8 mouse cellular contexts compared by ENCODE assay signal in the genomic region with DNA sequence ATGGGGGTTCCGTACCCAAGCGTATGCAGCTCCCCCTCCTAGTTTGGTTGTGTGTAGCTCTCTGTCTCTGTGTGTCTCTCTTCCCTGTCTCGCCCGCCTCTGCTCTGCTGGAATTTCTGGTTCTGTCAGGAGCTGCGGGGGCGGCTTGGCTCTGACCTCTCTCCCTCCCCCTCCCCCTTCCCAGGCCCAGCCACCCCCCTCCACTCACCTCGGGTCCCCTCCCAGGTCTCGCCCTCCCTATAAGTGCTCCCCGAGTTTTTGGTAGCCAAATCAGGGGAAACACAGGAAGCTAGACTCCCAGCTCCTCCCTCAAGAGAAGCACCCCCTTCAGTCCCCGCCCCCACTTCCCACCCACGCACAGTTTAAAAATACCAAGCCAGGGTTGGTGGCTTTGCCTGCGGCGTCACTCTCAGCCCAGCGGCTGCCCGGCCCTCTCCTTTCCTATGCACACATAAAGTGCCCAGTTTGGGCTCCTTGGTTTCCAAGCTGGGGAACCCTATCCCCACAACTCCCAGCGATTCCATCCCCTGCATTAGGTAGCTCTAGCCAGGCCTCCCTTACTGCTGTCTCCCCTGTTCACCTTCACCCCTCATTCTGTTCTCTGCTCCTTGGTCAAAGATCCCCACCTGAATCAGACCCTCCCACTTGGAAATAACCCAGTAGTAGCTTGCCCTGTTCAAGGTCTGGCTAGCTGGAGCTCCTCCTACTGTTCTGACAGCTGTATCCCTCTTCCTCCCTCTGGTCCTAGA. TPM values are rescaled to one million over a fixed set of nuclear protein-coding genes. Genes with fewer than 3 reads are reported as not detected.
DNase-seq lines count a peak whose midpoint lies in the region; ATAC-seq and TF ChIP-seq lines count a peak whose summit lies in the region.

No protein-coding gene starts in this region.

- peaks cover 24% of the 10 kb centered on the region for H3K4me1 ChIP-seq in spleen, adult 2 months (ENCODE audit: control insufficient read depth, insufficient read depth, insufficient read length)
- peaks cover 5% of the 10 kb centered on the region; the same call in 1 of the 2 replicates for H3K4me1 ChIP-seq in hindbrain, postnatal 0 days (ENCODE audit: insufficient read depth, low read length)
- peaks cover 18% of the 10 kb centered on the region for H3K4me1 ChIP-seq in liver, adult 2 months (ENCODE audit: control insufficient read depth, insufficient read depth, low read length)
- peaks cover 4% of the 10 kb centered on the region; the same call in 1 of the 2 replicates for H3K4me1 ChIP-seq in midbrain, postnatal 0 days (ENCODE audit: insufficient read depth, low read length)
- H3K4me1 ChIP-seq in stomach, postnatal 0 days (replicated peaks; ENCODE audit: control insufficient read depth, insufficient read depth): peaks cover 22% of the 10 kb centered on the region

- H3K79me2 ChIP-seq in liver, adult 2 months (ENCODE audit: control insufficient read depth, insufficient read depth, low read length): peaks cover 9% of the 10 kb centered on the region; the same call in 1 of the 2 replicates

- 0 out of 2 replicates have a peak overlapping the region, but pooled peaks have one; percentile 28 for H3K9ac ChIP-seq in hindbrain, postnatal 0 days (replicated peaks; ENCODE audit: low read length)
- H3K9ac ChIP-seq in liver, adult 2 months (ENCODE audit: low read depth, low read length): peak overlapping the region; percentile 76
- H3K9ac ChIP-seq in midbrain, postnatal 0 days (replicated peaks; ENCODE audit: low read length, poor library complexity, severe bottlenecking): no peak overlapping the region
- H3K9ac ChIP-seq in stomach, postnatal 0 days (ENCODE audit: low read length): peak overlapping the region; percentile 59

- H3K27me3 ChIP-seq in spleen, adult 2 months (ENCODE audit: control insufficient read depth, insufficient read depth, low read length): no peaks in the 10 kb centered on the region
- peaks cover 11% of the 10 kb centered on the region for H3K27me3 ChIP-seq in hindbrain, postnatal 0 days (ENCODE audit: insufficient read depth, low read length)
- H3K27me3 ChIP-seq in liver, adult 2 months (ENCODE audit: control insufficient read depth, insufficient read depth, low read length): no peaks in the 10 kb centered on the region
- peaks cover 52% of the 10 kb centered on the region for H3K27me3 ChIP-seq in midbrain, postnatal 0 days (ENCODE audit: insufficient read depth, low read length)
- H3K27me3 ChIP-seq in stomach, postnatal 0 days (ENCODE audit: control insufficient read depth, insufficient read depth, low read length): no peaks in the 10 kb centered on the region

- H3K9me3 ChIP-seq in hindbrain, postnatal 0 days (ENCODE audit: low read length): no peaks in the 10 kb centered on the region
- H3K9me3 ChIP-seq in midbrain, postnatal 0 days (ENCODE audit: low read length): no peaks in the 10 kb centered on the region
- H3K9me3 ChIP-seq in stomach, postnatal 0 days (ENCODE audit: control insufficient read depth, low read length): no peaks in the 10 kb centered on the region

- WGBS in spleen, adult 2 months: 10% methylated on average over 15 of the region's 16 CpGs
- 4% methylated on average over 16 of the region's 16 CpGs for WGBS in hindbrain, postnatal 0 days
- whole genome bisulfite sequencing in liver, adult 2 months: under 1% methylated on average over 16 of the region's 16 CpGs
- WGBS in midbrain, postnatal 0 days: 9% methylated on average over 16 of the region's 16 CpGs
- 4% methylated on average over 16 of the region's 16 CpGs for WGBS in stomach, postnatal 0 days

- H3K27ac ChIP-seq in spleen, adult 2 months (ENCODE audit: insufficient read depth, low read length): peak overlapping the region; percentile 89
- peak overlapping the region; percentile 8; the same call in 1 of the 2 replicates for H3K27ac ChIP-seq in hindbrain, postnatal 0 days
- peak overlapping the region; percentile 93 for H3K27ac ChIP-seq in liver, adult 2 months (replicated peaks; ENCODE audit: insufficient read depth, low read depth, low read length)
- H3K27ac ChIP-seq in midbrain, postnatal 0 days (ENCODE audit: low read depth, low read length): no peak overlapping the region
- H3K27ac ChIP-seq in stomach, postnatal 0 days (replicated peaks): peak overlapping the region; percentile 90

- no peak for TF ChIP-seq CTCF in spleen, adult 2 months (IDR thresholded peaks at IDR 0.05; ENCODE audit: extremely low read depth, insufficient read depth, insufficient read length, insufficient replicate concordance)
- no peak for TF ChIP-seq CTCF in hindbrain, postnatal 0 days (IDR thresholded peaks at IDR 0.05; ENCODE audit: low read depth)
- no peak; the same call in 1 of the 2 replicates for TF ChIP-seq CTCF in liver, adult 2 months (IDR thresholded peaks at IDR 0.05; ENCODE audit: low read depth, low read length)
- TF ChIP-seq CTCF in midbrain, postnatal 0 days (IDR thresholded peaks at IDR 0.05): no peak
- TF ChIP-seq CTCF in stomach, postnatal 0 days (IDR thresholded peaks at IDR 0.05; ENCODE audit: low read depth): no peak

- peaks cover 36% of the 10 kb centered on the region for H3K36me3 ChIP-seq in spleen, adult 2 months (ENCODE audit: control insufficient read depth, insufficient read depth, low read length)
- no peaks in the 10 kb centered on the region for H3K36me3 ChIP-seq in hindbrain, postnatal 0 days (ENCODE audit: insufficient read depth, low read length)
- peaks cover 6% of the 10 kb centered on the region for H3K36me3 ChIP-seq in liver, adult 2 months (ENCODE audit: control insufficient read depth, insufficient read depth, low read length)
- no peaks in the 10 kb centered on the region for H3K36me3 ChIP-seq in midbrain, postnatal 0 days (ENCODE audit: insufficient read depth, low read length)
- peaks cover 5% of the 10 kb centered on the region for H3K36me3 ChIP-seq in stomach, postnatal 0 days (ENCODE audit: control insufficient read depth, insufficient read depth, low read length)

- TF ChIP-seq EP300 in stomach, postnatal 0 days (optimal IDR thresholded peaks at IDR 0.05): no peak

- TF ChIP-seq POLR2A in spleen, adult 2 months (IDR thresholded peaks at IDR 0.05; ENCODE audit: low read depth, low read length): no peak
- TF ChIP-seq POLR2A in liver, adult 2 months (IDR thresholded peaks at IDR 0.05; ENCODE audit: extremely low read depth, insufficient read depth, low read length): peak; percentile 42; the same call in 1 of the 2 replicates

- ATAC-seq in hindbrain, postnatal 0 days: no peak
- ATAC-seq in midbrain, postnatal 0 days (ENCODE audit: low FRiP score): no peak
- ATAC-seq in stomach, postnatal 0 days (ENCODE audit: low FRiP score, low TSS enrichment): peak; percentile 67

- peak; percentile 52 to 54 for DNase-seq in spleen, adult 2 months (ENCODE audit: low read depth in 1 of 2, low spot score in 2 of 2)
- DNase-seq in spleen, postnatal 14 days (ENCODE audit: low spot score in 2 of 2): no peak
- DNase-seq in cerebellum, adult 11-12 months: peak; percentile 76
- DNase-seq in frontal cortex, postnatal 25 days (ENCODE audit: low spot score in 2 of 2): peak; percentile 39 to 40
- peak; percentile 53 for DNase-seq in hindbrain, postnatal 0 days (ENCODE audit: low spot score)
- peak; percentile 96 for DNase-seq in liver, adult 2 months (ENCODE audit: extremely low read depth, low read depth, low spot score)
- DNase-seq in midbrain, postnatal 0 days (ENCODE audit: low spot score): peak; percentile 23
- peak; percentile 88 for DNase-seq in stomach, postnatal 0 days (ENCODE audit: low spot score)

- H3K4me2 ChIP-seq in hindbrain, postnatal 0 days (ENCODE audit: low read depth, low read length): peak overlapping the region; percentile 54
- peak overlapping the region; percentile 37 for H3K4me2 ChIP-seq in midbrain, postnatal 0 days (ENCODE audit: low read depth, low read length, poor library complexity, severe bottlenecking)
- peak overlapping the region; percentile 55 for H3K4me2 ChIP-seq in stomach, postnatal 0 days (replicated peaks; ENCODE audit: low read depth)

- H3K4me3 ChIP-seq in spleen, adult 2 months (ENCODE audit: extremely low read depth, insufficient read depth, insufficient read length): peak overlapping the region; percentile 24; the same call in 1 of the 2 replicates
- H3K4me3 ChIP-seq in hindbrain, postnatal 0 days (ENCODE audit: low read length): peak overlapping the region; percentile 11; the same call in 1 of the 2 replicates
- peak overlapping the region; percentile 57 for H3K4me3 ChIP-seq in liver, adult 2 months (ENCODE audit: insufficient read depth, low read depth, low read length)
- peak overlapping the region; percentile 8 for H3K4me3 ChIP-seq in midbrain, postnatal 0 days (ENCODE audit: low read depth, low read length)
- H3K4me3 ChIP-seq in stomach, postnatal 0 days (ENCODE audit: low read depth, low read length): peak overlapping the region; percentile 25

RNA-seq across cellular contexts. Expression of gene Nemp1, which starts 4.6 kb away (rescaled TPM):
- 3.2 and 3.5 TPM in 2 replicates for polyA plus RNA-seq in spleen, adult 2 months (2012; rRNA removed)
- 2.8 and 4.1 TPM in 2 replicates for total RNA-seq in hindbrain, postnatal 0 days (2014; rRNA removed)
- polyA plus RNA-seq in hindbrain, postnatal 0 days (2015; fragmentation: Nextera tagmentation; extraction: Ambion mirVana): 2.2 and 3.0 TPM in 2 replicates
- 5.5 and 6.3 TPM in 2 replicates for total RNA-seq in liver, adult 2 months (2014; rRNA removed)
- polyA plus RNA-seq in liver, adult 2 months (2012; rRNA removed): 2.0 and 2.7 TPM in 2 replicates
- total RNA-seq in midbrain, postnatal 0 days (2014; rRNA removed): 3.2 and 3.7 TPM in 2 replicates
- polyA plus RNA-seq in midbrain, postnatal 0 days (2015; fragmentation: Nextera tagmentation; extraction: Ambion mirVana): 1.4 and 1.7 TPM in 2 replicates
- 4.1 and 4.5 TPM in 2 replicates for polyA plus RNA-seq in stomach, postnatal 0 days (2015; fragmentation: Nextera tagmentation; extraction: Ambion mirVana)

RNA-seq across cellular contexts. Expression of gene Nab2, which starts 6.3 kb away (rescaled TPM):
- polyA plus RNA-seq in spleen, adult 2 months (2012; rRNA removed): 30.6 and 32.7 TPM in 2 replicates
- total RNA-seq in hindbrain, postnatal 0 days (2014; rRNA removed): 3.5 and 4.1 TPM in 2 replicates
- 1.1 and 1.6 TPM in 2 replicates for polyA plus RNA-seq in hindbrain, postnatal 0 days (2015; fragmentation: Nextera tagmentation; extraction: Ambion mirVana)
- total RNA-seq in liver, adult 2 months (2014; rRNA removed): 8.9 and 13.4 TPM in 2 replicates
- 16.0 and 16.6 TPM in 2 replicates for polyA plus RNA-seq in liver, adult 2 months (2012; rRNA removed)
- total RNA-seq in midbrain, postnatal 0 days (2014; rRNA removed): 4.8 and 5.6 TPM in 2 replicates
- 1.4 and 1.6 TPM in 2 replicates for polyA plus RNA-seq in midbrain, postnatal 0 days (2015; fragmentation: Nextera tagmentation; extraction: Ambion mirVana)
- 6.8 and 8.9 TPM in 2 replicates for polyA plus RNA-seq in stomach, postnatal 0 days (2015; fragmentation: Nextera tagmentation; extraction: Ambion mirVana)

RNA-seq across cellular contexts. Expression of gene Stat6, which starts 19.3 kb away (rescaled TPM):
- polyA plus RNA-seq in spleen, adult 2 months (2012; rRNA removed): 120 and 126 TPM in 2 replicates
- 5.3 and 9.5 TPM in 2 replicates for total RNA-seq in hindbrain, postnatal 0 days (2014; rRNA removed)
- 4.7 and 5.3 TPM in 2 replicates for polyA plus RNA-seq in hindbrain, postnatal 0 days (2015; fragmentation: Nextera tagmentation; extraction: Ambion mirVana)
- total RNA-seq in liver, adult 2 months (2014; rRNA removed): 27.7 and 29.1 TPM in 2 replicates
- 29.4 and 44.7 TPM in 2 replicates for polyA plus RNA-seq in liver, adult 2 months (2012; rRNA removed)
- 6.1 and 10.2 TPM in 2 replicates for total RNA-seq in midbrain, postnatal 0 days (2014; rRNA removed)
- polyA plus RNA-seq in midbrain, postnatal 0 days (2015; fragmentation: Nextera tagmentation; extraction: Ambion mirVana): 3.9 and 4.3 TPM in 2 replicates
- 31.4 and 34.6 TPM in 2 replicates for polyA plus RNA-seq in stomach, postnatal 0 days (2015; fragmentation: Nextera tagmentation; extraction: Ambion mirVana)

RNA-seq across cellular contexts. Expression of gene Lrp1, which starts 41.1 kb away (rescaled TPM):
- 98.7 and 99.4 TPM in 2 replicates for polyA plus RNA-seq in spleen, adult 2 months (2012; rRNA removed)
- total RNA-seq in hindbrain, postnatal 0 days (2014; rRNA removed): 245 TPM in 2 replicates
- 73.7 and 75.5 TPM in 2 replicates for polyA plus RNA-seq in hindbrain, postnatal 0 days (2015; fragmentation: Nextera tagmentation; extraction: Ambion mirVana)
- 193 and 278 TPM in 2 replicates for total RNA-seq in liver, adult 2 months (2014; rRNA removed)
- polyA plus RNA-seq in liver, adult 2 months (2012; rRNA removed): 354 and 373 TPM in 2 replicates
- total RNA-seq in midbrain, postnatal 0 days (2014; rRNA removed): 297 and 319 TPM in 2 replicates
- polyA plus RNA-seq in midbrain, postnatal 0 days (2015; fragmentation: Nextera tagmentation; extraction: Ambion mirVana): 79.8 and 84.4 TPM in 2 replicates
- 32.7 and 37.4 TPM in 2 replicates for polyA plus RNA-seq in stomach, postnatal 0 days (2015; fragmentation: Nextera tagmentation; extraction: Ambion mirVana)

RNA-seq across cellular contexts. Expression of gene Myo1a, which starts 42.9 kb away (rescaled TPM):
- polyA plus RNA-seq in spleen, adult 2 months (2012; rRNA removed): 0.13 and 0.21 TPM in 2 replicates
- total RNA-seq in hindbrain, postnatal 0 days (2014; rRNA removed): 0.21 and 0.36 TPM in 2 replicates
- polyA plus RNA-seq in hindbrain, postnatal 0 days (2015; fragmentation: Nextera tagmentation; extraction: Ambion mirVana): 0.50 and 0.53 TPM in 2 replicates
- total RNA-seq in liver, adult 2 months (2014; rRNA removed): 0.18 TPM in 1 of 2 replicates, not detected in the other
- polyA plus RNA-seq in liver, adult 2 months (2012; rRNA removed): 0.02 TPM in 1 of 2 replicates, not detected in the other
- 0.57 and 0.77 TPM in 2 replicates for total RNA-seq in midbrain, postnatal 0 days (2014; rRNA removed)
- polyA plus RNA-seq in midbrain, postnatal 0 days (2015; fragmentation: Nextera tagmentation; extraction: Ambion mirVana): 0.13 and 0.15 TPM in 2 replicates
- 39.3 and 42.1 TPM in 2 replicates for polyA plus RNA-seq in stomach, postnatal 0 days (2015; fragmentation: Nextera tagmentation; extraction: Ambion mirVana)

Comparison
In these comparisons a context has a peak if more than half of its experiments do, and no peak if none do; other contexts are left out.
1. DNase-seq: peak in spleen, adult 2 months (2 of 2), cerebellum, adult 11-12 months (single experiment), frontal cortex, postnatal 25 days (2 of 2), hindbrain, postnatal 0 days (single experiment), liver, adult 2 months (single experiment), midbrain, postnatal 0 days (single experiment) and stomach, postnatal 0 days (single experiment); none in spleen, postnatal 14 days (0 of 2).
2. Peak in every context shown above with its lines, with median percentiles within 50 percentile points of each other: H3K4me3 ChIP-seq and H3K4me2 ChIP-seq.